Mouse (Mus musculus) natural killer cell, adult 2 months (primary cell): Measurements from ENCODE around the gene Btbd9.
"Not testable (repeated sequence)": the region's sequence is repeated elsewhere in the genome, so short reads cannot be mapped to it uniquely, and the experiment has no call there.

ENCODE experiments used
- DNase-seq, 2 experiments: peaks; one replicate each; pipeline ENCODE4 v3.0.0; 2022; ENCODE audit warnings: low spot score in 2 of 2

The Btbd9 gene

DNA sequence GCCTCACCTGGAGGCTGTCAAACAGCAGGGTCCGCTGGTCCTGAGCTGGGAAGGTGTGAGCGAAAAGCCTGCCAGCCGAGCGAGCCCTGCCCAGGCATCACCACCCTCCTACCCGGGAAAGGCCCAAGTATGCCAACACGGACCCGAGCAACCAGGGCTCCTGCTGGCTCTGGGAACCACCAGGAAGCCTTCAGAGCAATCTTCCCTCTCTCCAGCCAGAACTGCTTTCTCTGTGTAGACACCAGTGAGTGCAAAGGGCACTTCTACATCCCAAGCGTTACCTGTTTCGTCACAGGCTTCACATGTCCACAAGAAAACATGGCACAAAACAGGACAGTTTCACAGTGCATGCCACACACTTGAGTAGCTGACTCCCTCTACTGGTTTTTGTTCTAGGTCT, 63.3 kb downstream of the Btbd9 start:
- no peak for DNase-seq

DNA sequence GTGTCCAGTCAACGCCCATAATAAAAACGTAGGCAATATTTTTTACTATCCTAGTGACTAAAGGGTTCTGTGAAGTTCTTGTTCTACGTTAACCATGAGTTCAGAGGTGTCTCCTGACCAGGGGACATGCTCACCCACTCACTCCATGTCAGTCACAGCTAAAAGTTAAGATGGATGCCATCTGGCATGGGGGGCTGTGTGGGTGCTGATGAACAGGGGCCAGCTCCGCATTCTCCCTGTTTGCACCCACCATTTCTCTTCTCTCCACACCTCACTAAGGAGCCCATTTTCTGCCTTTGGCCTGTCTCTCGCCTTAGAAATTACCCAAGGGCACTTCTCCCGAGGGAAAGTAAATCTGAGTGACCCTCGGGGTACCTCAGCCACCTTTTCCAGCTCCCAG, 63.8 kb downstream of the Btbd9 start:
- DNase-seq: no peak

DNA sequence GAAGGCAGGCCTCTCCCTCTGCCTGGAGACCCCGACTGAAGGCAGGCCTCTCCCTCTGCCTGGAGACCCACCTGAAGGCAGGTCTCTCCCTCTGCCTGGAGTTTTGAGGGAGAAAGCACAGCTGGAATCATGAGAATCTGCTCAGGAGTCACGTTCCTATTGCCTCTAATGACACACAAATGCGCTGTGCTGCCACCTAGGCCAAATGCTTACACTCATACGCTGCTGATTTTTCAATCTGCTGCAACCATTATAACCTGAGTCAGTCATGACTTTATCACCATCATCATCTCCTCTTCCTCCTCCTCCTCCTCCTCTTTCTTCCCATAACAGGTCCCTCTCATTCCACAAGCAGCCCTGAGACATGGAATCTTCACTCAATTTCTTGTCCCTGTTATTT, 64.3 kb downstream of the Btbd9 start:
- no peak for DNase-seq

DNA sequence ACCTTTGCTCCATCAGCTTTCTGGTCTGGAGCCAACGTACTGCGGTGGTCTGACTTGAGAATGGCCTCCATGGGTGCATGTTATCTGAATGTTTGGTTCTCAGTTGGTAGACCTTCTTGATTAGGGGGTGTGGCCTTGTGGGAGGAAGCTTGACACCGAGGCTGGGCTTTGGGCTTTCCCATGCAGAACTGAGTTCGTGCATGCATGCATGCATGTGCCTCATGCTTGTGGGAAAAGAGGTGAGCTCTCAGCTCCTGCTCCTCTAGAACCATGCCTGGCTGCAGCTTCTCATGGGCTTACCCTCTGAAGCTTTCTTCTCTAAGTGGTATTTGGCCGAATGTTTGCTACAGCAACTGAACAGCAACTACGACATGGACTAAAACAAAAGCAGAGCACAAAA, 64.9 kb downstream of the Btbd9 start:
- no peak for DNase-seq

DNA sequence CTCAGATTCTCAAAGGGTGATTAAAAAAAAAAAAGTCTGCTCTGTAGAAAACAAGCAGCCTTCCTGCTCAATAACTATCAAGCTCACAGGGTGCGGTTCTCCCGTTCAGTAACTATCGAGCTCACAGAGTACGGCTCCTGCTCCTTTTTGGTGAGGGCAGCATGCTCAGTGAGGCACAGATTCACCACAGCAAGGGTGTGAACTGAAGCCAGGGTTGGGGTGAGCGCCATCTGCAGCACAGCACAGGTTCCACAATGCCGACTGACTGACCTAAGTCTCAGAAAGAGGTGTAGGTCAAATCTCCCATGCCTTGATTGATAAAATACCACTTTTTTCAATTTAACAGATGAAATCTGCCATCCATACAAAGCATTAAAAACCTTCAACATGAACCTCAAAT, 66.1 kb downstream of the Btbd9 start:
- DNase-seq: no peak

DNA sequence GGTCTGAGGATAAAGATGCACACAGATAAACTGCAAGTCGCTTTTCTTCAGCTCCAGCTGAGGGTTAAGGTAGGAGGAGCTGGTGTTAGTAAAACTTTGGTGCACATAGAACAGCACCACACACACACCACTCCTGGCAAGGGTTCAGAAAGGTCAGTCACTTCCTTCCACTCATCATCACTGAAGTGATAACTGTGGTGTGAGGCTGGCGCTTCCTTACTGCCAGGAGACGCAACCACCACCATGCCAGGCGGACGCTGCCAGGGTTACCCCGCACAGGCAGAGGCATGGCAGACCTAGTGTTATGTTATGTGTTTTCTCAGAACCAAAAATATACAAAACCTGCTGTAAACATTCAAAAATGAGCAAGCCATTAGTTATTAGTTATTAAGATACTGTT, 66.6 kb downstream of the Btbd9 start:
- peak; percentile 29 to 57 for DNase-seq

DNA sequence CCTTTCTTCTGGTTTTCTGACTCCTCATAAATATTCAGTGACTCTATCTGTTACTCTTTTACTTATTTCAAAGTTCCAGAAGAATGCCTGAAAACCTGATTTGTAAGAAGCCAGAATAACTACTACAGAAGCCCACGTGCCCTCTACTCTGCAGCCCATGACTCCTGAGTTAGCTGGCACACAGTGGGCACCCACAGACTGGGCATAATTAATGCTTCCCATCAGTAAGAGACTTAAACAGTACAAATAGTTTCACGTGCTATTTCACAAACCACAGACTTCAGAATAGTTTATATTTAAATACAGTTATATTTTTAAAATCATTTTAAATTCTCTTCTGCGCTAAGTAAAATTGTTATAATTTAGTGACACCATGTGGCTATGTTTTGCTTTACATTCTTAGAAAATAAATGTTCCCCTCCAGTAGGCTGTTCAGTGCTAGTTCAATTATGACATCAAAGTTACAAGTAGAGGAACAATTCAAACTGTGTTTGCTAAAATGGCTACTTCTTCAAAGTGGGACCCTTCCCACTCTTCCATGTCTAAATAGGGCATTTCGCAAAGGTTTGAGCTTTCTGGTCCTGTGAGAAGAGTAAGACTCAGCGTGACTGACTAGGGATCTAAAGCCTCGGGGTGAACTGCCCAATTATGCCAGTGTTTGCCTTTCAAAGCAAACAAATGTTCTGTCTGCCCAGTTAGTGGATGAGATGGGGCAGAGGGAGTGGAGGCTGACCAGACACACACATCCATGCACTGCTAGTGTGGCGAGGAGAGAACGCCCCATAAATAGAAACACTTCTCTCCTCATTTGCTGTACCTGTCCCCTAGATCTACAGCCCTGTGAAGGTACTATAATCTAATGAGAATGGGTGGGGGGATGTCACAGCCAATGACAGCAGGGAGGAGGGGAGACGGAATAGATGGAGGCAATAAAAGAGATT, 68.4 kb downstream of the Btbd9 start:
- no peak for DNase-seq

DNA sequence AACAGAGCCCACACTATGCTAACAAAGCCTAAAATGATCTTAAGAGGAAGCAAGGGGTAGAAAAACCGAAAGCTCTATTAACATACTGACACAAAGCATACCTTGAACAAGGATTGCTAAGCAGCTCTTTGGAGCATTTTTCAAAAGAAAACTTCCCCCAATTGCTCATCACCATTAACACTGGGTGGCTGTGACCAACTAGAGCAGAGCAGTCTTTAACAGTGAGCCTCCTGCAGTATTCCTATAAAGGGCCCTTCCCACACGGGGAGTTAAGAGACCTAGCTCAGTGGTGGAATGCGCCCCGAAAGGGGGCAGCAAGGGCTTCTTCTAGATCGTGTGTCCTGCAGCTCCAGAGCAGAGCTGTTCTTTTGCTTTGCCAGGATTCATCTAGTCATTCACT, 69.4 kb downstream of the Btbd9 start:
- no peak for DNase-seq

DNA sequence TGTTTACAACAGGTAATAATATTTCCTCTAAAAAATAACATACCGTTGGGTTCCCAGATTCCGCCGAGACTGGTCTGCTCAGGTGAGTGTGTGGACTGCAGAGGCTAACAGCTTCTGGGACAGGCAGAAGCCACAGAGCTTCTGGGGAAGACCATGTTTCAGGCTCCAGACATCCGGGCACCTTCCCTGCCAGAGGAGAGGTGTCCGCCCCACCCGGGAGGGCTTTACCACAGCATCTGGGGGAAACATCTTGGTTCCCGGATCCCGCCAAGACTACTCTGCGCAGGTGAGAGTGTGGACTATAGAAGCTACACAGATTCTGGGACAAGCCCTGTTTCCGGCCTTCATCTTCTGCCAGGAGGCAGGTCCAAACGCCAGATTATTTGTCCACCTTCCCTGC, 76.7 kb downstream of the Btbd9 start:
- not testable (repeated sequence) for DNase-seq

DNA sequence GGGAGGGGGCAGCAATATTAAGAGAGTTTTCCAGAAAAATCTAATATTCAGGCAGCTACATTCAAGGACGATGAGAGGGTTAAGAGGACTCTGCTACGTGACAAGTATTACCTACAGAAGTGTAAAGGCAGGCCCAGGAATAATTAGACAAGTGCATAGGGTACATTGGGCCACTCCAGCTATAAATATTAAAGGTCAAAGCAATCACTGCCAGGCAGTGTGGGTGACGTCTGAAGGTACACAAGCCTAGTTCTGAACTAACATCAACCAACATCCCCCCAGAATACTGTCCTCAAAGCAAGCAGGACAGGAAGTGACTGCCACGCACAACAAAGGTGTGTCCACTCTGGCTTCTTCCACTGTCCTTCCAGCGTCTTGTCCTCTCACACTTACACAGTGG, 77.5 kb downstream of the Btbd9 start:
- DNase-seq: no peak

DNA sequence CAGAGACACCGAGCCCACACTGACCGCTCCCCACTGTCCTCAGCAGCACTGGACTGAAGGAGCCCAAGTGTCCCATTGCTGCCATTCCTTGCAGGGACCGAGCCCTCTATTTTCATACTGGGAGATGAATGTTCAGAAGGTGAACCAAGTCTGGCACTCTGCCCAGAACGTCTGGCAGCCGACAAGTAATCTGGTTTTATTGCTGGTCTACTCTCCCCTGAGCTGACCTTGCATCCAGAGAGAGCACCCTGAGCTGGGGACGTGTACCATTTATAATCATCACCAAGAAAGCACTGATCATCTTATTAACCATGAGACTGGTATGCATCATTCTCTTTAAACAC, 77.9 kb downstream of the Btbd9 start:
- DNase-seq: no peak

DNA sequence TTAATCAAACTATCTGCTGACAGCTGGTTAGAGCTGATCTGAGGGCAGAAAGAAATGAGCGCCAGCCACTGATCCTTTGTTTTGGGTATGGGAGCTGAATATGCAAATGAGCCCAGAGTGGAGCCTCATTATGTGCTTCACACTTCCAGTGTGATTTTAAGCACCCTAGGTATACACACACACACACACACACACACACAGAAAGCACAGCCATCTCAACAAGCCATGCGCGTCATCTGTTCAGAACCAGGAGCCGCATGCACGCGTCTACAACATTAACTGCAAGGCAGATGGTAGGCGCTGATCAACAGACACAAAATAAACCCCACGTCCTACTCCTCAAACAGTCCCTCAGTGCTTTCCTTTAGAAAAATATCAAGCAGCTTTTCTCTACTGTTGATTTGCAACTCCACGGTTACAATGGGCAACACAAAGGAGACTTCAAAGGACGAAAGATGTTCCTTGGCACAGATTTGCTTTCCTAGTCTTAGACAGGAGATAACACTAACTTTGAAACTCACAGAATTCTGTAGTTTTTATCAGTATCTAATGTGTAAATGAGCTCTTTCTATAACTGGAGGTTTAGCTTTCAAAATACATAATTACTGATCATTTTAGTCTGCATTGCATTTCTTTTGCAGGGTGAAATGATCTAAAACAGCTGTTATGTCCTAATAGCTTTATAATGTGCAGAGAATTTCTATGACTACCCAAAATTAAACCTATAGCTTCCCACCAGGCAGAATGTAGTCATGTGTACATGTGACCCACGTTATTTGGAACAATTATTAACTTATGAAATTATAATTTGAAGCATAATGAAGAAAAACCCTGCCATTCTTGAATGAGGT, 78.5 kb downstream of the Btbd9 start:
- DNase-seq: no peak

DNA sequence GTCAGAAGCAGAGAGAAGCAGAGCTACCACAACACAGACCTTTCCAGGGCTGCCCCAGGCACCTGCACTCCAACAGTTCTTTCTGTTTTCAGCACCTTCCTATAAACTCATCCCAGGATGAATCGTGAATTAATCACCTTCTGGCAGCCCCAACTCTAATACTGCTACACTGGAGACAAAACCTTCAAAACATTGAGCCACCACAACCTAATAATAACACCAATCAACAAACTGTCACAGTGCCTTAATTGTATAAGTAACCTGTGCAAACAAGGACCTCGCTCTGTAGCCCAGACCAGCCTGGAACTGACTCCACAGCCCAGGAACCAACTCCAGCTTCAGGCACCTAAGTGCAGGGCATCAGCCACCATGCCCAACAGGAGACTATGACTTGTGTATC, 80.7 kb downstream of the Btbd9 start:
- DNase-seq: no peak

DNA sequence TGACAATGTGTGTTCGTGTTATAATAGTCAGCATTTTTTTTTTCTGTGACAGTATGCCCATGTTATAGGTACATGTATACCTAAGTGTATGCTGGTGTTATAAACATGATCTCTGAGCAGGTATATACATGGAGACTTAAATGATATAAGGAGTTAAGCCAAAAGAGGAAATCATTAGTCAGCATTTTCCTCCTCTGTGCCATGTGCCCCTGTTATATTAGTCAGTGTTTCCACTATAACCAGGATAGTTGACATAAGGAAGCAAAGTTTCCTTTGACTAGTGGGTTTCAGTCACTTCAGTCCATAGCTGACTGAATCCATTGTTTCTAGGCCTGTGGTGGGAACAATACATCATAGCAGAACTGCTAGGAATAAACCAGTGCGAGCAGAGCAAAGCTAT, 81.1 kb downstream of the Btbd9 start:
- DNase-seq: no peak

DNA sequence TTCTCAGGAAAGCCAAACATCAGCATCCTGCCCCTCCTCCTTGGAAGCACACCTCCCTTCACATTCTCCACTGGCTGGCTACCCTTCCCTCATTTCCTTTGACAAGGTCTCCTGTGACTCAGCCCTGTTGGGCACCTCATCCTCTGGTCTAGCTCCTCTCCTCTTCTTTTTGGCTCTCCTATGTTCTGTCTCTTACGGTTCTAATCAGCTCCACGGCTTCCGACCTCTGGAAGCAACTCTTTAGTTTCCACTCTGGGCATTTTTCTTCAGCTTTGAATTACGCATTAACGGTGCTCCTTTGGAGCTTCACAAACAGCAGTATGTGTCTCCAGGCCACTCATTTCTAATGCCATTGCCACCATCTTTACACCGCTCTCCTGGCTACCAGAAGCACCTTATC, 82.8 kb downstream of the Btbd9 start:
- no peak for DNase-seq

DNA sequence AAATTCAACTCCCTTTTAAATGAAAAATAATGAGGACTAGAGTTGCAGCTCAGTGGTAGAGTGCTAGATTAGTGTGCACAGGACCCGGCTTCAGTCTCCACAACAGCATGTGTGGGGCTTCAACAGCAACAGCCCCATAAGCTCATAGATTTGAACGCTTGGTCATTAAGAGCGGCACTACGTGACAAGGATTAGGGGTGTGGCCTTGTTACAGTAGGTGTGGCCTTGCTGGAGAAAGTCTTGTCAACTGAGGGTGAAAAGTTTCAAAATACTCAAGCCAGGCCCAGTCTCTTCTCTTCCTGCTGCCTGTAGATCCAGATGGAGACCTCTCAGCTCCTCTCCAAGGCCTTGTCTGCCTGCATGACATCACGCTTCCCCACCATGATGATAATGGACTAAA, 84.1 kb downstream of the Btbd9 start:
- DNase-seq: no peak

DNA sequence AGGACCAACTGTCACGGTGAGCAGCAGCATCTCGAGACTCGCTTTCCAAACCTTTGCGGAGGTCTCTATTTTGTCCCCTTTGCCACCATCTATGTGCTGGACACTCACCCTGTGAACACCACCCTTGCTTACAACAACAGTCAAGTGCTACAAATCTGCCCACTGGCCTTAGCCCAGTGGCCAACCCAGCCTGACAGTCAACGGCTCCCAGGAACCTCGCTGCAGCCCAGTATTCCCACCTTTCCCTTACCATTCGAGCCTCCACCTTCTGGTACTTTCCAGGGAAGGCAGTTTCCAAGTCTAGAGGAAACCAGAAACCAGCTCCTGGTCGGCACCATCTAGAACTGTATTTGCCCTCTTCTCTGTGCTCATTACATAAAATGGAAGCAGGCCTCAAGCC, 84.7 kb downstream of the Btbd9 start:
- no peak for DNase-seq

DNA sequence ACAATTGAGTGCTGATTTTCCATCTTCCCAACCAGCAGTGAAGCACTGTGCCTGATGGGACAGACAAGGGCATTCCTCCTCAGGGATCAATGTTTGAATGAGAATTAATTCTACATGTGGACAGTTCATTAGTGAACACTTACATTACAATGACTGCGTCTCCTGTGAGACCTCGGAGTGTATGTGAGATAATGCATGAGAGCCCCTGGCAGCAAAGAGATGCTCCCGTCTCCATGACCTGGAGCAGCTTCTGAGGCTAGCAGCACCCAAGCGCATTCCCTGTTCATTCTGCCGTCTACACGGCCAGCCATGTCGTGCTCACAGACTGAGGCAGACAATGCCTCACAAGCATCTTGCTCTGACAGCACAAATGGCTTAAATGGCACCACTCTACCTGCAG, 85.7 kb downstream of the Btbd9 start:
- no peak for DNase-seq

DNA sequence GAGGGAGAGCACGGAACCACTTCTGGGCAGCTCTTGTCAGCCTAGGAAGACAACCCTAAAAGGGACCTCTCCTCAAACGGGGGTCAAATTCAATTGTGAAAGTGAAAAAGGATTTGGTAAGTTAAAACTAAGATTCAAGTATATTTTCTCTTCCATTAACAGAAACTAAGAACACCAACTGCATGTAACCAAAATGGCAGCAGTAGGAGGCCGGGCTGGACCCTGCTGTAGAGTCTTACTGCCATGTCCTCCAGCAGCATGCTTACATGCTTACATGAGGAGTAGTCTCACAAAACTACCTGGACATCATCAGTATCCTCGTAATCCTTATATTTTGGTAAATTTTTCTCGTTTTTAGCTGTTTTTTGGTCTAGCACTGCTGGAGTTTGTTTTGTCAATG, 86.2 kb downstream of the Btbd9 start:
- no peak for DNase-seq

DNA sequence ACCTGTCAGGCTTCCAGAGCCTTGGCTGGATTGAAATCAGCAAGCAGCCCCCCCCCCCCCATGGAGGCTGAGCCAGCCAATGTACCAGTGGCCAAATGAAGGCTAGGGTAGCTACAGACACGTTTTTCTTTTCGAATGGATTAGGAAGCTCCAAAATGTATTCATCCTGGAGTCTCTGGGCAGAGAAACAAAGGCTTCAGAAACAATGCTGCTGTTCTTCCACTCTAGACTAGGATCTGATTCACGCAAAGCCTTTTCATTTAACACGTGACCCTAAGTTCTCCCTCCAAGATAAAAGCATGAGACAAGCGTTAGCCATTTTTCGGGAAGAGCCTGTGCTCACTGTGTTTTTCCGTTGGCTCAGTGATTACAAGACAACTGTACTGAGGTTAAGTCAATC, 86.7 kb downstream of the Btbd9 start:
- no peak for DNase-seq

DNA sequence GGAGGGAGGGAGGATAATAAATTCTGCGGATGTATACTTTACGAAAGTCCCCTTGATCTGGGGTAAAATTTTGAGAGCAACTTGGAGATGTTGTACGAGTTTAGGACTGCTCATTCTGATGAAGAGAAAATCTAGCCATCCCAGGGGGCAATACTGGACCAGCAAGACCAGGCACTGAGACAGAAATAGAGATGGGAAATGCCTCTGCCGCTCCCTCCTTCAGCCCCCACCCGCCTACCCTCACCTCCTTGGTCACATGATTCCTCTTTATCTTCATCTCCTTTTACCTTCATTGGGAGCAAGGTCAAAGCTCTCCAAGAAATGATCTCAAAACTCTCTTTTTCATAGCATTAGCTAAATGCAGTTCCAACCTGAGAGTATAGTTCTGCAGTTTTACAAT, 88.6 kb downstream of the Btbd9 start:
- no peak for DNase-seq

DNA sequence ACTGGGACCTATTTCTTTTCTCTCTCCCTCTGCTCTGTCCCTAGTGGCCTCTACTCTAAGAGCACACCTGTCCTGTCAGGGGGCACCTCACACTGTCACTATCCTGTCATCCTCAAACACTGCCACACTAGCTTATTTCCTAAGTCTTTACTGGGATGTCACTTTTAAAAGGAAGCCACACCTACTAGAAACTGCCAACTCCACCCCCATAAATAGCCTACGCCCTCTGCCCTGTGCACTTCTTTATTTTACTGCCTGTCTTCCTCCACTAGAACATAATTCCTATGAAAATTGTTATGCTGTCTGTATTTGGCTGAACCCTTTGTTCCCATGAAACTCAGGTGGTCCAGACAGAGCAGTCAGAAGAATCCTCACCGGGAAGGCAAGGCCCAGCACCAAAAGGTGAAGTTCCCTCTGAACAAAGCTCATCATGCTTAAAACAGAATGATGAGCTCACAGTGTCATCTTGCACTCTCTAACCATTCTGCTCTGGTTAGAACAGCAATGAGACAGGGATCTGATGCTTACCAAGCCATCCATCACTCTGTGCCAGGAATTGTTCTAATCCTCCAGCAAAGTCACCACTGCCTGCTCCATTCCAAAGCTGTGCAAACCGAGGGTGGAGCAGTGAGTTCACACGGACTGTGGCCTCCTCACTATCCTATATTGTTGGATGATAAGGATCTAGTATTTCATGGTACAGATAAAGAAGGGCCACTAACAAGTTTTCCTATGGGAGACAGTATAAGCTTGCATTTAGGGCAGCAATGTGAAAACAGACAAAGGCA, 91.0 kb downstream of the Btbd9 start:
- no peak for DNase-seq
